Mouse (Mus musculus): ENCODE results near the gene Nubp1. TPM values are rescaled to one million over a fixed set of nuclear protein-coding genes. Genes with fewer than 3 reads are reported as not detected.

Nubp1 gene
- polyA plus RNA-seq, 1 experiment = 3.6 TPM

- H3K9me3 ChIP-seq (ENCODE audit: control insufficient read depth, low read length) = no peaks in the 10 kb centered on the region
- H3K4me3 ChIP-seq (replicated peaks) = no peak overlapping the region
- H3K36me3 ChIP-seq (ENCODE audit: control insufficient read depth) = no peaks in the 10 kb centered on the region
- TF ChIP-seq GATA1 (IDR thresholded peaks at IDR 0.05; ENCODE audit: low read length) = peak; percentile 43; the same call in 1 of the 2 replicates
- TF ChIP-seq TAL1 (IDR thresholded peaks at IDR 0.05; ENCODE audit: low read length) = no peak
- peaks cover 2% of the 10 kb centered on the region for H3K4me1 ChIP-seq (ENCODE audit: control insufficient read depth)
- peaks cover 15% of the 10 kb centered on the region for H3K27me3 ChIP-seq (ENCODE audit: control insufficient read depth)
These were observed 12.6 kb upstream of the Nubp1 start for GRCm38 (mm10) chr16:10399160-10399559.

GRCm38 (mm10) chr16:10415976-10416375, 4.2 kb downstream of the Nubp1 start:
- H3K4me3 ChIP-seq (replicated peaks) = no peak overlapping the region
- peaks cover 83% of the 10 kb centered on the region for H3K36me3 ChIP-seq (ENCODE audit: control insufficient read depth)
- no peaks in the 10 kb centered on the region for H3K27me3 ChIP-seq (ENCODE audit: control insufficient read depth)
- TF ChIP-seq TAL1 (IDR thresholded peaks at IDR 0.05; ENCODE audit: low read length) (no peak), GATA1 (IDR thresholded peaks at IDR 0.05; ENCODE audit: low read length) (no peak)
- no peaks in the 10 kb centered on the region for H3K9me3 ChIP-seq (ENCODE audit: control insufficient read depth, low read length)
- peaks cover 23% of the 10 kb centered on the region for H3K4me1 ChIP-seq (ENCODE audit: control insufficient read depth)

- no peaks in the 10 kb centered on the region for H3K9me3 ChIP-seq (ENCODE audit: control insufficient read depth, low read length)
- no peaks in the 10 kb centered on the region for H3K27me3 ChIP-seq (ENCODE audit: control insufficient read depth)
- peaks cover 92% of the 10 kb centered on the region for H3K36me3 ChIP-seq (ENCODE audit: control insufficient read depth)
- peaks cover 14% of the 10 kb centered on the region for H3K4me1 ChIP-seq (ENCODE audit: control insufficient read depth)
- TF ChIP-seq TAL1 (IDR thresholded peaks at IDR 0.05; ENCODE audit: low read length) (no peak), GATA1 (IDR thresholded peaks at IDR 0.05; ENCODE audit: low read length) (no peak)
- no peak overlapping the region for H3K4me3 ChIP-seq (replicated peaks)
These were observed 5.1 kb downstream of the Nubp1 start for GRCm38 (mm10) chr16:10416866-10417265.

GRCm38 (mm10) chr16:10417723-10418259, 6.0 kb downstream of the Nubp1 start:
- Histone ChIP-seq H3K27me3 (ENCODE audit: control insufficient read depth) (no peaks in the 10 kb centered on the region), H3K4me3 (replicated peaks) (no peak overlapping the region), H3K9me3 (ENCODE audit: control insufficient read depth, low read length) (no peaks in the 10 kb centered on the region), H3K4me1 (ENCODE audit: control insufficient read depth) (peaks cover 6% of the 10 kb centered on the region), H3K36me3 (ENCODE audit: control insufficient read depth) (peaks cover 99% of the 10 kb centered on the region)
- TF ChIP-seq GATA1 (IDR thresholded peaks at IDR 0.05; ENCODE audit: low read length) (no peak), TAL1 (IDR thresholded peaks at IDR 0.05; ENCODE audit: low read length) (no peak)

GRCm38 (mm10) chr16:10420447-10421054, 8.8 kb downstream of the Nubp1 start:
- TF ChIP-seq GATA1 (IDR thresholded peaks at IDR 0.05; ENCODE audit: low read length) = no peak
- no peak for TF ChIP-seq TAL1 (IDR thresholded peaks at IDR 0.05; ENCODE audit: low read length)
- Histone ChIP-seq H3K27me3 (ENCODE audit: control insufficient read depth) (no peaks in the 10 kb centered on the region), H3K4me3 (replicated peaks) (no peak overlapping the region), H3K4me1 (ENCODE audit: control insufficient read depth) (no peaks in the 10 kb centered on the region), H3K36me3 (ENCODE audit: control insufficient read depth) (peaks cover 98% of the 10 kb centered on the region), H3K9me3 (ENCODE audit: control insufficient read depth, low read length) (no peaks in the 10 kb centered on the region)

- TF ChIP-seq TAL1 (IDR thresholded peaks at IDR 0.05; ENCODE audit: low read length) (no peak), GATA1 (IDR thresholded peaks at IDR 0.05; ENCODE audit: low read length) (no peak)
- Histone ChIP-seq H3K36me3 (ENCODE audit: control insufficient read depth) (peaks cover under 1% of the 10 kb centered on the region; the same call in 1 of the 2 replicates), H3K9me3 (ENCODE audit: control insufficient read depth, low read length) (no peaks in the 10 kb centered on the region), H3K4me1 (ENCODE audit: control insufficient read depth) (no peaks in the 10 kb centered on the region), H3K27me3 (ENCODE audit: control insufficient read depth) (no peaks in the 10 kb centered on the region), H3K4me3 (replicated peaks) (no peak overlapping the region)
These were observed 20.2 kb downstream of the Nubp1 start for GRCm38 (mm10) chr16:10431911-10432310.

GRCm38 (mm10) chr16:10432387-10432786, 20.6 kb downstream of the Nubp1 start:
- TF ChIP-seq TAL1 (IDR thresholded peaks at IDR 0.05; ENCODE audit: low read length) (no peak), GATA1 (IDR thresholded peaks at IDR 0.05; ENCODE audit: low read length) (no peak)
- Histone ChIP-seq H3K27me3 (ENCODE audit: control insufficient read depth) (no peaks in the 10 kb centered on the region), H3K4me1 (ENCODE audit: control insufficient read depth) (no peaks in the 10 kb centered on the region), H3K4me3 (replicated peaks) (no peak overlapping the region), H3K9me3 (ENCODE audit: control insufficient read depth, low read length) (no peaks in the 10 kb centered on the region), H3K36me3 (ENCODE audit: control insufficient read depth) (no peaks in the 10 kb centered on the region)

GRCm38 (mm10) chr16:10433344-10433743, 21.6 kb downstream of the Nubp1 start:
- TF ChIP-seq GATA1 (IDR thresholded peaks at IDR 0.05; ENCODE audit: low read length) (no peak), TAL1 (IDR thresholded peaks at IDR 0.05; ENCODE audit: low read length) (no peak)
- H3K4me3 ChIP-seq (replicated peaks) = no peak overlapping the region
- no peaks in the 10 kb centered on the region for H3K27me3 ChIP-seq (ENCODE audit: control insufficient read depth)
- H3K9me3 ChIP-seq (ENCODE audit: control insufficient read depth, low read length) = no peaks in the 10 kb centered on the region
- no peaks in the 10 kb centered on the region for H3K4me1 ChIP-seq (ENCODE audit: control insufficient read depth)
- no peaks in the 10 kb centered on the region for H3K36me3 ChIP-seq (ENCODE audit: control insufficient read depth)

- H3K27me3 ChIP-seq (ENCODE audit: control insufficient read depth) = no peaks in the 10 kb centered on the region
- H3K36me3 ChIP-seq (ENCODE audit: control insufficient read depth) = no peaks in the 10 kb centered on the region
- no peak overlapping the region for H3K4me3 ChIP-seq (replicated peaks)
- no peaks in the 10 kb centered on the region for H3K4me1 ChIP-seq (ENCODE audit: control insufficient read depth)
- H3K9me3 ChIP-seq (ENCODE audit: control insufficient read depth, low read length) = no peaks in the 10 kb centered on the region
- TF ChIP-seq TAL1 (IDR thresholded peaks at IDR 0.05; ENCODE audit: low read length) = no peak
- TF ChIP-seq GATA1 (IDR thresholded peaks at IDR 0.05; ENCODE audit: low read length) = no peak
These were observed 24.4 kb downstream of the Nubp1 start for GRCm38 (mm10) chr16:10436166-10436565.
